12 mouse cellular contexts compared by ENCODE assay signal in the genomic region with DNA sequence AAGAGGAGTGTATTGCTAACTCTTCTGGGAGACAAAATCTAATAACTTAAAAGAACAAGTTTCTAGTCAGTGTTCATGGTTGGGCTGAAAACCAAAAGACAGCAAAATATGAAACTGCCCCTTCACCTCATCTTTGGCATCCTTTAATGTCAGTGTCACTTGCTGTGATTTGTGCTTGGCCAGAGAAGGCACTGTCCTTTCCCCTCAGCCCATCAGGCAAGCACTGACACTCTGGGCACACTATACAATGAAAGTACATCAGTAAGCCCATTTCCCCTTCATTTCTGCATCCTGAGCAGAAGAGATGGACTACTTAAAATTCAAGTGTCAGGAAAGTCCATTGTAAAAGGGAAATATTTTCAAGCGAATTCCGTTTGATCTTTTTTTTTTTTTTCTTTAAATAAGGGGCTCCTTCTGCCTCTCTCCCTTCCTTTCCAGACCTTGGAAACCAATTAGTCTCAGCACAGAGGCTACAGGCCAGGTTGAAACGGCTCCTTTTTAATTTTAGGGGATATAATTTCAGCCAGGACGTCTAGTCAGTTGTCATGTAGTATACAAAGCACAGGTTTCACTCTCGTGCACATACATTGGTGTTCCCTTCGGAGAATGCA. TPM values are rescaled to one million over a fixed set of nuclear protein-coding genes. Genes with fewer than 3 reads are reported as not detected.
DNase-seq lines count a peak whose midpoint lies in the region; ATAC-seq and TF ChIP-seq lines count a peak whose summit lies in the region.
"Had no signal": no experiment of that assay in that cellular context is flagged by ENCODE, and none has a peak within 500 bp of the region (broad histone marks: within the 10 kb centered on the region; RNA-seq: fewer than 3 reads in every experiment).

No protein-coding gene starts in this region.

- no peak for TF ChIP-seq EP300 in stomach, postnatal 0 days (optimal IDR thresholded peaks at IDR 0.05)

- TF ChIP-seq CTCF in stomach, postnatal 0 days (IDR thresholded peaks at IDR 0.05; ENCODE audit: low read depth) = no peak

- ATAC-seq in heart, embryonic 13.5 days (ENCODE audit: extremely low read depth, insufficient number of reproducible peaks, low FRiP score, low TSS enrichment) = no peak
- no peak for ATAC-seq in stomach, embryonic 14.5 days (ENCODE audit: insufficient number of reproducible peaks, insufficient read depth, low FRiP score, low read depth)
- no peak for ATAC-seq in stomach, postnatal 0 days (ENCODE audit: low FRiP score, low TSS enrichment)
- ATAC-seq in limb, embryonic 11.5 days (ENCODE audit: insufficient number of reproducible peaks, low FRiP score, low TSS enrichment, low read depth) = no peak
- no peak for ATAC-seq in neural tube, embryonic 15.5 days (ENCODE audit: low FRiP score)
- ATAC-seq in megakaryocyte, adult 5-6 weeks (ENCODE audit: poor library complexity, severe bottlenecking) = no peak

- H3K9ac ChIP-seq in heart, embryonic 13.5 days = peak overlapping the region; percentile 99; the same call in 1 of the 2 replicates
- H3K9ac ChIP-seq in stomach, embryonic 14.5 days (replicated peaks; ENCODE audit: low read depth, low read length) = no peak overlapping the region
- no peak overlapping the region for H3K9ac ChIP-seq in stomach, postnatal 0 days (ENCODE audit: low read length)
- no peak overlapping the region for H3K9ac ChIP-seq in limb, embryonic 11.5 days (ENCODE audit: low read length)
- H3K9ac ChIP-seq in neural tube, embryonic 15.5 days (replicated peaks) = no peak overlapping the region

- H3K36me3 ChIP-seq in heart, embryonic 13.5 days = no peaks in the 10 kb centered on the region
- no peaks in the 10 kb centered on the region for H3K36me3 ChIP-seq in stomach, embryonic 14.5 days (ENCODE audit: control insufficient read depth, insufficient read depth, low read length)
- H3K36me3 ChIP-seq in stomach, postnatal 0 days (ENCODE audit: control insufficient read depth, insufficient read depth, low read length) = no peaks in the 10 kb centered on the region
- H3K36me3 ChIP-seq in limb, embryonic 11.5 days (ENCODE audit: control insufficient read depth, insufficient read depth, low read length) = no peaks in the 10 kb centered on the region
- no peaks in the 10 kb centered on the region for H3K36me3 ChIP-seq in neural tube, embryonic 15.5 days

- intact Hi-C loops in heart, postnatal 10 days (cut with DNase I) = loop anchor here (2.0 to 5.0 kb wide), 3 partner anchors 39 to 260 kb away; no protein-coding TSS in a partner anchor

- no peak for DNase-seq in heart, postnatal 10 days
- no peak for DNase-seq in stomach, postnatal 0 days (ENCODE audit: low spot score)
- DNase-seq in limb, embryonic 11.5 days (ENCODE audit: low spot score) = no peak
- DNase-seq in left cerebral cortex, adult 18-20 months (ENCODE audit: low spot score in 2 of 2) = no peak
- DNase-seq: gastrocnemius, postnatal 25 days; kidney, adult 2 months; spleen, adult 18-20 months; thymus, postnatal 36 days had no signal

- peaks cover 6% of the 10 kb centered on the region; the same call in 1 of the 2 replicates for H3K27me3 ChIP-seq in heart, embryonic 13.5 days (replicated peaks)
- no peaks in the 10 kb centered on the region for H3K27me3 ChIP-seq in stomach, embryonic 14.5 days (ENCODE audit: control insufficient read depth, insufficient read depth, low read length)
- H3K27me3 ChIP-seq in stomach, postnatal 0 days (ENCODE audit: control insufficient read depth, insufficient read depth, low read length) = no peaks in the 10 kb centered on the region; the same call in 1 of the 2 replicates
- no peaks in the 10 kb centered on the region for H3K27me3 ChIP-seq in limb, embryonic 11.5 days (ENCODE audit: control insufficient read depth, insufficient read depth, low read length)
- no peaks in the 10 kb centered on the region for H3K27me3 ChIP-seq in neural tube, embryonic 15.5 days (replicated peaks)

- peak overlapping the region; percentile 85 for H3K4me2 ChIP-seq in heart, embryonic 13.5 days
- peak overlapping the region; percentile 96; the same call in 1 of the 2 replicates for H3K4me2 ChIP-seq in stomach, embryonic 14.5 days (replicated peaks; ENCODE audit: low read depth, low read length)
- no peak overlapping the region for H3K4me2 ChIP-seq in stomach, postnatal 0 days (replicated peaks; ENCODE audit: low read depth)
- H3K4me2 ChIP-seq in limb, embryonic 11.5 days (ENCODE audit: low read depth, severe bottlenecking) = peak overlapping the region; percentile 96; the same call in 1 of the 2 replicates
- H3K4me2 ChIP-seq in neural tube, embryonic 15.5 days = peak overlapping the region; percentile 89

- H3K27ac ChIP-seq in heart, embryonic 13.5 days (replicated peaks) = peak overlapping the region; percentile 98; the same call in 1 of the 2 replicates
- H3K27ac ChIP-seq in stomach, embryonic 14.5 days (ENCODE audit: low read length) = no peak overlapping the region
- no peak overlapping the region for H3K27ac ChIP-seq in stomach, postnatal 0 days (replicated peaks)
- H3K27ac ChIP-seq in limb, embryonic 11.5 days (replicated peaks; ENCODE audit: low read depth, low read length) = no peak overlapping the region
- peak overlapping the region; percentile 94; the same call in 1 of the 2 replicates for H3K27ac ChIP-seq in neural tube, embryonic 15.5 days (replicated peaks)

- no peaks in the 10 kb centered on the region for H3K9me3 ChIP-seq in heart, embryonic 13.5 days
- no peaks in the 10 kb centered on the region for H3K9me3 ChIP-seq in stomach, embryonic 14.5 days (ENCODE audit: control insufficient read depth, low read depth, low read length)
- H3K9me3 ChIP-seq in stomach, postnatal 0 days (ENCODE audit: control insufficient read depth, low read length) = no peaks in the 10 kb centered on the region
- no peaks in the 10 kb centered on the region for H3K9me3 ChIP-seq in limb, embryonic 11.5 days (ENCODE audit: control insufficient read depth, low read length)
- no peaks in the 10 kb centered on the region for H3K9me3 ChIP-seq in neural tube, embryonic 15.5 days (replicated peaks)

- H3K4me1 ChIP-seq in heart, embryonic 13.5 days = peaks cover 14% of the 10 kb centered on the region
- H3K4me1 ChIP-seq in stomach, embryonic 14.5 days (ENCODE audit: control insufficient read depth, insufficient read depth, low read length) = peaks cover 15% of the 10 kb centered on the region; the same call in 1 of the 2 replicates
- H3K4me1 ChIP-seq in stomach, postnatal 0 days (replicated peaks; ENCODE audit: control insufficient read depth, insufficient read depth) = no peaks in the 10 kb centered on the region; the same call in 1 of the 2 replicates
- peaks cover 8% of the 10 kb centered on the region for H3K4me1 ChIP-seq in limb, embryonic 11.5 days (ENCODE audit: control insufficient read depth, insufficient read depth, low read length)
- peaks cover 36% of the 10 kb centered on the region for H3K4me1 ChIP-seq in neural tube, embryonic 15.5 days

- 13% methylated on average over 6 of the region's 6 CpGs for WGBS in heart, embryonic 13.5 days
- 14% methylated on average over 6 of the region's 6 CpGs for WGBS in stomach, embryonic 14.5 days
- 39% methylated on average over 6 of the region's 6 CpGs for WGBS in stomach, postnatal 0 days
- 3% methylated on average over 6 of the region's 6 CpGs for WGBS in limb, embryonic 11.5 days
- 7% methylated on average over 6 of the region's 6 CpGs for WGBS in neural tube, embryonic 15.5 days

- peak overlapping the region; percentile 90 for H3K4me3 ChIP-seq in heart, embryonic 13.5 days
- no peak overlapping the region for H3K4me3 ChIP-seq in stomach, embryonic 14.5 days (ENCODE audit: low read depth, low read length)
- no peak overlapping the region for H3K4me3 ChIP-seq in stomach, postnatal 0 days (ENCODE audit: low read depth, low read length)
- H3K4me3 ChIP-seq in limb, embryonic 11.5 days (ENCODE audit: low read depth, low read length) = no peak overlapping the region
- H3K4me3 ChIP-seq in neural tube, embryonic 15.5 days (replicated peaks) = no peak overlapping the region

RNA-seq across cellular contexts. Expression of a gene that starts 1.2 kb away (rescaled TPM):
- polyA plus RNA-seq in heart, embryonic 13.5 days (2015; fragmentation: Nextera tagmentation; extraction: Ambion mirVana) = 72.3 and 82.8 TPM in 2 replicates
- total RNA-seq in heart, postnatal 10 days (2021) = 10 to 100 TPM; 19.6 to 22.9 TPM
- 45.7 and 52.9 TPM in 2 replicates for polyA plus RNA-seq in stomach, embryonic 14.5 days (2014; fragmentation: Nextera tagmentation; extraction: Ambion mirVana)
- polyA plus RNA-seq in stomach, postnatal 0 days (2015; fragmentation: Nextera tagmentation; extraction: Ambion mirVana) = 5.8 and 6.6 TPM in 2 replicates
- 91.3 and 98.0 TPM in 2 replicates for polyA plus RNA-seq in limb, embryonic 11.5 days (2014; fragmentation: Nextera tagmentation; extraction: Ambion mirVana)
- 164 and 222 TPM in 2 replicates for polyA plus RNA-seq in neural tube, embryonic 15.5 days (2015; fragmentation: Nextera tagmentation; extraction: Ambion mirVana)
- not detected in 2 replicates for total RNA-seq in megakaryocyte, adult 5-6 weeks (2015)
- 0.37 TPM in 1 of 2 replicates, not detected in the other for total RNA-seq in megakaryocyte, adult 5-6 weeks (2017)
- 10 to 100 TPM; 29.9 to 32.2 TPM for total RNA-seq in left cerebral cortex, adult 18-20 months (2021)

Comparison
In these comparisons a context has a peak if more than half of its experiments do, and no peak if none do; other contexts are left out.
1. H3K27ac ChIP-seq: peak in heart, embryonic 13.5 days (single experiment) and neural tube, embryonic 15.5 days (single experiment); none in stomach, embryonic 14.5 days (single experiment), stomach, postnatal 0 days (single experiment) and limb, embryonic 11.5 days (single experiment).